Mouse (Mus musculus) lung, postnatal 0 days (tissue): ENCODE measurements around the gene Hist3h2a. TPM values are rescaled to one million over a fixed set of nuclear protein-coding genes. Genes with fewer than 3 reads are reported as not detected.

Source experiments
- ATAC-seq: fragments of 200-750 bp; cut with Nextera tagmentation; 2 replicates; pipeline ENCODE4 v1.8.0; 2017; ENCODE audit warnings: moderate library complexity
- DNase-seq: peaks from one replicate; pipeline ENCODE4 v3.0.0-alpha.2; 2016; ENCODE audit warnings: low spot score
- H3K27ac ChIP-seq: fragments of 300-500 bp; sonication (generic); 2 replicates; pipeline ENCODE4 v1.5.1; 2014; ENCODE audit warnings: antibody characterized with exemption, mild to moderate bottlenecking, low read length, mixed read lengths
- H3K27me3 ChIP-seq: fragments of 300-500 bp; sonication (generic); replicated peaks from 2 replicates; pipeline ENCODE4 v1.6.1; 2014; ENCODE audit warnings: low read length, mixed read lengths; ENCODE audit not compliant: insufficient read depth
- H3K36me3 ChIP-seq: fragments of 300-500 bp; sonication (generic); 2 replicates; pipeline ENCODE4 v1.6.1; 2014; ENCODE audit warnings: low read length, mixed read lengths; ENCODE audit not compliant: insufficient read depth
- H3K4me1 ChIP-seq: fragments of 300-500 bp; sonication (generic); 2 replicates; pipeline ENCODE4 v1.6.1; 2014; ENCODE audit warnings: antibody characterized with exemption, low read depth, low read length, mixed read lengths; ENCODE audit not compliant: insufficient read depth
- H3K4me2 ChIP-seq: fragments of 300-500 bp; sonication (generic); replicated peaks from 2 replicates; pipeline ENCODE4 v1.6.1; 2014; ENCODE audit warnings: low read depth, mild to moderate bottlenecking, low read length, moderate library complexity, mixed read lengths
- H3K4me3 ChIP-seq: fragments of 300-500 bp; sonication (generic); 2 replicates; pipeline ENCODE4 v1.5.1; 2014; ENCODE audit warnings: low read depth, low read length
- H3K9ac ChIP-seq: fragments of 300-500 bp; sonication (generic); replicated peaks from 2 replicates; pipeline ENCODE4 v1.6.1; 2014; ENCODE audit warnings: low read depth, mild to moderate bottlenecking
- H3K9me3 ChIP-seq: fragments of 300-500 bp; sonication (generic); 2 replicates; pipeline ENCODE4 v1.6.1; 2016; ENCODE audit warnings: low read length, mixed read lengths
- CTCF ChIP-seq: IDR thresholded peaks from 2 replicates; pipeline ENCODE4 v1.5.1; 2016; ENCODE audit warnings: antibody characterized with exemption, mild to moderate bottlenecking
- EP300 ChIP-seq: IDR thresholded peaks from 2 replicates; pipeline ENCODE4 v1.6.1; 2016; ENCODE audit warnings: antibody characterized with exemption, mild to moderate bottlenecking, control low read depth
- WGBS: fragments of 180-500 bp; shearing (Covaris S2); extraction: QIAGEN DNeasy Blood & Tissue Kit; methylation state at CpG from one replicate; pipeline ENCODE4 v1.1.7; 2014; 5-methylcytosine and 5-hydroxymethylcytosine counted together
- polyA plus RNA-seq: library from polyadenylated mRNA; unstranded; fragments of >200 nt; fragmentation: Nextera tagmentation; extraction: Ambion mirVana; gene quantifications from 2 replicates; pipeline ENCODE4 v1.2.1, GENCODE M21; 2015

The Hist3h2a gene
- polyA plus RNA-seq, 1 experiment from 2014 or later: 21.6 TPM

GRCm38 (mm10) chr11:58929055-58929454 lies 25.4 kb upstream of the Hist3h2a start:
- no peaks in the 10 kb centered on the region for H3K27me3 ChIP-seq
- H3K27ac ChIP-seq: no peak overlapping the region
- no peak overlapping the region for H3K9ac ChIP-seq
- no peaks in the 10 kb centered on the region for H3K4me1 ChIP-seq
- no peak overlapping the region for H3K4me2 ChIP-seq
- peaks cover 19% of the 10 kb centered on the region; the same call in 1 of the 2 replicates for H3K36me3 ChIP-seq
- H3K4me3 ChIP-seq: no peak overlapping the region
- TF ChIP-seq CTCF (no peak), EP300 (no peak)
- DNase-seq (no peak), ATAC-seq (no peak)
- no peaks in the 10 kb centered on the region for H3K9me3 ChIP-seq
- 60% methylated on average over 4 of the region's 4 CpGs for WGBS

DNA sequence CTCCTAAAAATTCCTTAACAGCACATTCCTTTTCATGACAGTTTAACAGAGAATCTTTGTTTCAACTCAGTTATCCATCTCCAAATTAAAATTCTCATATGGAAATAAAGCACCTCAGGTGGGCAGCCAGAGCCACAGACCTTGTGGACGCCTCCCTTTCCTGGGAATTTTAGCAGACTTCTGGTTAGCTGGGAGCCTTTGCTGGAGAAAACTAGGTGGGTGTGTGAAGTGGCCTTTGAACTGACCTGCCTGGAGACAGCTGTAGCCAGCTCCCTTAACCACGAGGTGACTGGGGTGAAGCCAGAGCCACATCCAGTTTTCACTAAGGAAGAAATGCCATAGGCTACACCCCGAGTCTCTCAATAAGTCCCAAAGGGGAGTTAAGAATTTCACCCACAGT lies 24.8 kb upstream of the Hist3h2a start:
- H3K4me3 ChIP-seq: no peak overlapping the region
- 40% methylated on average over 3 of the region's 3 CpGs for WGBS
- no peak overlapping the region for H3K27ac ChIP-seq
- no peaks in the 10 kb centered on the region for H3K27me3 ChIP-seq
- no peak overlapping the region for H3K4me2 ChIP-seq
- no peak overlapping the region for H3K9ac ChIP-seq
- no peaks in the 10 kb centered on the region for H3K4me1 ChIP-seq
- DNase-seq: no peak
- ATAC-seq: no peak
- H3K9me3 ChIP-seq: no peaks in the 10 kb centered on the region
- H3K36me3 ChIP-seq: peaks cover 23% of the 10 kb centered on the region; the same call in 1 of the 2 replicates
- TF ChIP-seq CTCF (no peak), EP300 (no peak)

DNA sequence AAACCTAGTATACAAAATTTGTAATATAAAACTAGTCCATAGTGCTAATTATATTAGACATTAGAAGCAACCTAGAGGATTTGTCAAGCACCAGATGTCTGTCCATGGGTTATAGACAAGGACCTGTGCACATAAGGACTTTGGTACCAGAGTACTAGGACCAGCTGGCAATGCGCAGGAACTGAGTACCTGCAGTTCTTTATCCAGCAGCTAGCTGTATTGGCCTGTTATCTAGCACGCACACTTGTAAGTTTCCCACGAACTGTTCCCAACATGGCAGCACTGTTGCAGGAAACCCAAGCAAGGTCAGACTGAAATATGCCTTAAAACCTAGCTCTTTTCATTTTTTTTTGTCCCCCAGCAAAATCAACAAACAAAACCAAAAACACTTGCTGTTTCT lies 24.2 kb upstream of the Hist3h2a start:
- 85% methylated on average over 3 of the region's 3 CpGs for WGBS
- ATAC-seq: no peak

GRCm38 (mm10) chr11:58931576-58931975 lies 22.9 kb upstream of the Hist3h2a start:
- Histone ChIP-seq H3K4me3 (no peak overlapping the region), H3K36me3 (peaks cover 23% of the 10 kb centered on the region; the same call in 1 of the 2 replicates), H3K27me3 (no peaks in the 10 kb centered on the region), H3K4me2 (no peak overlapping the region), H3K9ac (no peak overlapping the region), H3K4me1 (no peaks in the 10 kb centered on the region), H3K27ac (no peak overlapping the region), H3K9me3 (no peaks in the 10 kb centered on the region)
- DNase-seq (no peak), ATAC-seq (no peak)
- 64% methylated on average over 4 of the region's 4 CpGs for WGBS
- TF ChIP-seq EP300: no peak
- peak; percentile 45 for TF ChIP-seq CTCF

More for the DNA sequence above, 24.2 kb upstream of the Hist3h2a start:
- DNase-seq: no peak
- no peaks in the 10 kb centered on the region for H3K27me3 ChIP-seq
- H3K27ac ChIP-seq: no peak overlapping the region
- TF ChIP-seq EP300: no peak
- no peak for TF ChIP-seq CTCF
- no peak overlapping the region for H3K4me2 ChIP-seq
- peaks cover 23% of the 10 kb centered on the region; the same call in 1 of the 2 replicates for H3K36me3 ChIP-seq
- H3K9me3 ChIP-seq: no peaks in the 10 kb centered on the region
- H3K4me1 ChIP-seq: no peaks in the 10 kb centered on the region
- no peak overlapping the region for H3K4me3 ChIP-seq
- no peak overlapping the region for H3K9ac ChIP-seq

GRCm38 (mm10) chr11:58937909-58938308 lies 16.6 kb upstream of the Hist3h2a start:
- peak overlapping the region; percentile 87 for H3K9ac ChIP-seq
- peak overlapping the region; percentile 92 for H3K4me3 ChIP-seq
- H3K27ac ChIP-seq: peak overlapping the region; percentile 97
- no peaks in the 10 kb centered on the region for H3K9me3 ChIP-seq
- H3K27me3 ChIP-seq: no peaks in the 10 kb centered on the region
- under 1% methylated on average over 13 of the region's 13 CpGs for WGBS
- TF ChIP-seq EP300 (no peak), CTCF (no peak)
- peak overlapping the region; percentile 97 for H3K4me2 ChIP-seq
- DNase-seq: no peak
- H3K36me3 ChIP-seq: peaks cover 16% of the 10 kb centered on the region; the same call in 1 of the 2 replicates
- peaks cover 12% of the 10 kb centered on the region; the same call in 1 of the 2 replicates for H3K4me1 ChIP-seq
- no peak for ATAC-seq

DNA sequence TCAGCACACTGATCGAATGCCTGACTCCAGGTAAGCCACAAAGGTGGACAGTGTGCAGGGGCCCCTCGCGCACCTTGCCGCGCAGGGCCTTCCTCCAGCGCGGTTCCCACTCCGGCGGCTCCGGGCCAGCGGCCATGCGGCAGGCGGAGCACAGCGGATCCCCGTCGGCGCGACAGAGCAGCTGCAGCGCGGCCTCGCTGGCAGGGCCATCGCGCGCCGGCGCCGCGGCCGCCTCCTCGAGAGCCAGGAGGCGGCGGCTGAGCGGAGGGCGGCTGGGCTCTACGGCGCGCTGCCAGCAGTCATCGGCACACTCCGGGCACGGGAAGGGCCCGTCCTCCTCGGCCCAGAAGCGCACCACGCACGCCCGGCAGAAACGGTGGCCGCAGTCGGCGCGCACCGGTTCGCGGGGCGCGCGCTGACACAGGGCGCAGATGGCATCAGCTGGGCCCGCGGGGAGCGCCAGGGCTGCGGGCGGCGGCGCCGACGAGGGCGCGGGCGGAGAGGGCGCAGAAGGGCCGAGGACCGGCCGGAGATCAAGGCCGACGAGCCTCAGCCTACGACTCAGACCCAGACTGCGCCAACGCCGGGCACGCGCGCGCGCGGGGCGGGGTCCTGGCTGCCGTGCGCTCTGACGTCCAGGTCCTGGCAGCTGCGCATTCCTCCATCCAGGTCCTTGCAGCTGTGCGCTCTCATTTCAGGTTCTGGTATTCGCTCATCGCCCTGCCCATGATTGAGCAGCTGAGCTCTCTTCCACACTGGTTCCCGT lies 16.0 kb upstream of the Hist3h2a start, which contains the start of gene Rnf187:
Gene Rnf187 (minus strand): TSS at position 595 of the 766 bp plus-strand sequence.
- Histone ChIP-seq H3K36me3 (0 out of 2 replicates have a peak, but pooled peaks cover 10% of the 10 kb centered on the region), H3K9me3 (no peaks in the 10 kb centered on the region), H3K27ac (peak within 1 kb of the TSS; percentile 97), H3K9ac (peak within 1 kb of the TSS; percentile 87), H3K4me3 (peak within 1 kb of the TSS; percentile 92), H3K27me3 (no peaks in the 10 kb centered on the region), H3K4me2 (peak within 1 kb of the TSS; percentile 97), H3K4me1 (peaks cover 12% of the 10 kb centered on the region; the same call in 1 of the 2 replicates)
- DNase-seq: peak; percentile 96
- peak; percentile 99 for ATAC-seq
- WGBS: under 1% methylated on average over 55 of the region's 95 CpGs
- TF ChIP-seq CTCF: no peak
- peak; percentile 87 for TF ChIP-seq EP300
